Mouse (Mus musculus): ENCODE measurements around the gene Nfatc4. TPM values are rescaled to one million over a fixed set of nuclear protein-coding genes. Genes with fewer than 3 reads are reported as not detected.

Gene Nfatc4
- polyA plus RNA-seq, 1 experiment = not detected

DNA sequence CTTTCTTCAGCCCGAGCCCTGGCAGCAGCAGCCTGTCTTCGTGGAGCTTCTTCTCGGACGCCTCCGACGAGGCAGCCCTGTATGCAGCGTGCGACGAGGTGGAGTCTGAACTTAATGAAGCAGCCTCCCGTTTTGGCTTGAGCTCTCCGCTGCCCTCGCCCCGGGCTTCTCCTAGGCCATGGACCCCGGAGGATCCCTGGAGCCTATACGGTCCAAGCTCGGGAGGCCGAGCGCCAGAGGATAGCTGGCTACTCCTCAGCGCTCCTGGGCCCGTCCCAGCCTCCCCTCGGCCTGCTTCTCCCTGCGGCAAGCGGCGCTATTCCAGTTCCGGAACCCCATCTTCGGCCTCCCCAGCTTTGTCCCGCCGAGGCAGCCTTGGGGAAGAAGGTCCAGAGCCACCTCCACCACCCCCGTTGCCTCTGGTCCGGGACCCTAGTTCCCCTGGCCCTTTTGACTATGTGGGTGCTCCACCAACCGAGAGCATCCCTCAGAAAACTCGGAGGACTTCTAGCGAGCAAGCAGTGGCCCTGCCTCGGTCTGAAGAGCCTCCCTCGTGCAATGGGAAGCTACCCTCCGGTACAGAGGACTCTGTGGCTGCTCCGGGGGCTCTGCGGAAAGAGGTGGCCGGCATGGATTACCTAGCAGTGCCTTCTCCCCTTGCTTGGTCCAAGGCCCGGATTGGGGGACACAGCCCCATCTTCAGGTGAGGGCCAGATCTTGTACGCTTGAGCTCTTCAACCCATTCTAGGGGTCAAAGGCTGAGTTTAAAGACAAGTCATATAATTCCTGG, 3.8 kb downstream of the Nfatc4 start:
- peaks cover 84% of the 10 kb centered on the region for H3K27me3 ChIP-seq (ENCODE audit: control insufficient read depth)
- H3K4me1 ChIP-seq (ENCODE audit: control insufficient read depth) = peaks cover 11% of the 10 kb centered on the region
- no peak for TF ChIP-seq GATA1 (IDR thresholded peaks at IDR 0.05; ENCODE audit: low read length)
- TF ChIP-seq TAL1 (IDR thresholded peaks at IDR 0.05; ENCODE audit: low read length) = no peak
- no peak overlapping the region for H3K4me3 ChIP-seq (replicated peaks)
- no peaks in the 10 kb centered on the region for H3K36me3 ChIP-seq (ENCODE audit: control insufficient read depth)
- H3K9me3 ChIP-seq (ENCODE audit: control insufficient read depth, low read length) = no peaks in the 10 kb centered on the region; the same call in 1 of the 2 replicates

- no peaks in the 10 kb centered on the region; the same call in 1 of the 2 replicates for H3K4me1 ChIP-seq (ENCODE audit: control insufficient read depth)
- H3K36me3 ChIP-seq (ENCODE audit: control insufficient read depth) = no peaks in the 10 kb centered on the region
- no peak overlapping the region for H3K4me3 ChIP-seq (replicated peaks)
- TF ChIP-seq GATA1 (IDR thresholded peaks at IDR 0.05; ENCODE audit: low read length) (no peak), TAL1 (IDR thresholded peaks at IDR 0.05; ENCODE audit: low read length) (no peak)
- H3K27me3 ChIP-seq (ENCODE audit: control insufficient read depth) = peaks cover 67% of the 10 kb centered on the region
- H3K9me3 ChIP-seq (ENCODE audit: control insufficient read depth, low read length) = no peaks in the 10 kb centered on the region; the same call in 1 of the 2 replicates
Measured at GRCm38 (mm10) chr14:55828716-55829263, 5.8 kb downstream of the Nfatc4 start.

- H3K4me1 ChIP-seq (ENCODE audit: control insufficient read depth) = no peaks in the 10 kb centered on the region
- peaks cover 56% of the 10 kb centered on the region for H3K27me3 ChIP-seq (ENCODE audit: control insufficient read depth)
- H3K4me3 ChIP-seq (replicated peaks) = no peak overlapping the region
- no peaks in the 10 kb centered on the region; the same call in 1 of the 2 replicates for H3K9me3 ChIP-seq (ENCODE audit: control insufficient read depth, low read length)
- no peaks in the 10 kb centered on the region for H3K36me3 ChIP-seq (ENCODE audit: control insufficient read depth)
- TF ChIP-seq TAL1 (IDR thresholded peaks at IDR 0.05; ENCODE audit: low read length) = no peak
- TF ChIP-seq GATA1 (IDR thresholded peaks at IDR 0.05; ENCODE audit: low read length) = no peak
Measured at GRCm38 (mm10) chr14:55829854-55830253, 6.9 kb downstream of the Nfatc4 start.

DNA sequence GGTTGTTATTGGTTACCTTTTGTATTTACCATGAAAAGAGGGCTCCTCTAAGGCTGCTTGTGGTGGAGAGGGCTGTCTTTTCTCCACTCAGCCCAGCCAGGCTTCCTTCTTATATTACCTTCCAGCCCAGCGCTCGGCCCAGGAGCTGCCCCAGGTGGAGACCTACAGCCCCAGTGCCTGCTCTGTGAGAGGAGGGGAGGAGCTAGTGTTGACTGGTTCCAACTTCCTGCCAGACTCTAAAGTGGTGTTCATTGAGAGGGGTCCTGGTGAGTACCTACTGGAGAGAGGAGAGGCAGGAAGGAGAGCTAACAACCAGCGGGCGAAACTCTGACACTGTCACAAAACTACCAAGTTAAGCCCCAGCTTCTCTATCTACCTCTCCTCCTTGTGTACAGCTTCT, 7.4 kb downstream of the Nfatc4 start:
- no peaks in the 10 kb centered on the region for H3K36me3 ChIP-seq (ENCODE audit: control insufficient read depth)
- TF ChIP-seq GATA1 (IDR thresholded peaks at IDR 0.05; ENCODE audit: low read length) (no peak), TAL1 (IDR thresholded peaks at IDR 0.05; ENCODE audit: low read length) (no peak)
- H3K9me3 ChIP-seq (ENCODE audit: control insufficient read depth, low read length) = no peaks in the 10 kb centered on the region
- peaks cover 52% of the 10 kb centered on the region for H3K27me3 ChIP-seq (ENCODE audit: control insufficient read depth)
- no peak overlapping the region for H3K4me3 ChIP-seq (replicated peaks)
- H3K4me1 ChIP-seq (ENCODE audit: control insufficient read depth) = no peaks in the 10 kb centered on the region

- TF ChIP-seq TAL1 (IDR thresholded peaks at IDR 0.05; ENCODE audit: low read length) (no peak), GATA1 (IDR thresholded peaks at IDR 0.05; ENCODE audit: low read length) (no peak)
Measured at GRCm38 (mm10) chr14:55833126-55833525, 10.2 kb downstream of the Nfatc4 start.

GRCm38 (mm10) chr14:55834808-55835533, 12.0 kb downstream of the Nfatc4 start:
- no peaks in the 10 kb centered on the region for H3K36me3 ChIP-seq (ENCODE audit: control insufficient read depth)
- TF ChIP-seq GATA1 (IDR thresholded peaks at IDR 0.05; ENCODE audit: low read length) (no peak), TAL1 (IDR thresholded peaks at IDR 0.05; ENCODE audit: low read length) (no peak)
- peaks cover 8% of the 10 kb centered on the region for H3K27me3 ChIP-seq (ENCODE audit: control insufficient read depth)
- no peaks in the 10 kb centered on the region for H3K9me3 ChIP-seq (ENCODE audit: control insufficient read depth, low read length)
- H3K4me3 ChIP-seq (replicated peaks) = no peak overlapping the region
- H3K4me1 ChIP-seq (ENCODE audit: control insufficient read depth) = no peaks in the 10 kb centered on the region

More at GRCm38 (mm10) chr14:55833126-55833525, 10.2 kb downstream of the Nfatc4 start:
- H3K4me3 ChIP-seq (replicated peaks) = no peak overlapping the region
- H3K9me3 ChIP-seq (ENCODE audit: control insufficient read depth, low read length) = no peaks in the 10 kb centered on the region
- no peaks in the 10 kb centered on the region for H3K4me1 ChIP-seq (ENCODE audit: control insufficient read depth)
- H3K36me3 ChIP-seq (ENCODE audit: control insufficient read depth) = no peaks in the 10 kb centered on the region
- H3K27me3 ChIP-seq (ENCODE audit: control insufficient read depth) = peaks cover 24% of the 10 kb centered on the region

DNA sequence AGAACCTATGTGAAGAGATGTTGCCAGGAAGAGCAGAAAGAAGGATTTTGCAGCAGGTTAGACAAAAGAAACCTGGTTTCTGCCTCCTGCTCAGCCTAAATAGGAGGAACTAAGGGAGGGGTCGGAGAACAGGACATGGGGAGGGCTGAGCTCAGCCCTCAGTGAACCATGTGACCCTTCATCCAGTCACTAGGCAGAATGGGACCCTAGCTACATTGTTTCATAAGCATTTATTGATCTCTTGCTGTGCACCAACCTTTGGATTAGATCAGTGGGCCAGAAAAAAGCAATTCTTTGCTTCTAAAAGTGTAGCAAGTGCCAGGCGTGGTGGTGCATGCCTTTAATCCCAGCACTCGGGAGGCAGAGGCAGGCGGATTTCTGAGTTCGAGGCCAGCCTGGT, 15.4 kb downstream of the Nfatc4 start:
- Histone ChIP-seq H3K4me1 (ENCODE audit: control insufficient read depth) (no peaks in the 10 kb centered on the region), H3K4me3 (replicated peaks) (no peak overlapping the region), H3K27me3 (ENCODE audit: control insufficient read depth) (0 out of 2 replicates have a peak, but pooled peaks cover 3% of the 10 kb centered on the region), H3K36me3 (ENCODE audit: control insufficient read depth) (no peaks in the 10 kb centered on the region), H3K9me3 (ENCODE audit: control insufficient read depth, low read length) (no peaks in the 10 kb centered on the region)
- TF ChIP-seq GATA1 (IDR thresholded peaks at IDR 0.05; ENCODE audit: low read length) (no peak), TAL1 (IDR thresholded peaks at IDR 0.05; ENCODE audit: low read length) (no peak)

DNA sequence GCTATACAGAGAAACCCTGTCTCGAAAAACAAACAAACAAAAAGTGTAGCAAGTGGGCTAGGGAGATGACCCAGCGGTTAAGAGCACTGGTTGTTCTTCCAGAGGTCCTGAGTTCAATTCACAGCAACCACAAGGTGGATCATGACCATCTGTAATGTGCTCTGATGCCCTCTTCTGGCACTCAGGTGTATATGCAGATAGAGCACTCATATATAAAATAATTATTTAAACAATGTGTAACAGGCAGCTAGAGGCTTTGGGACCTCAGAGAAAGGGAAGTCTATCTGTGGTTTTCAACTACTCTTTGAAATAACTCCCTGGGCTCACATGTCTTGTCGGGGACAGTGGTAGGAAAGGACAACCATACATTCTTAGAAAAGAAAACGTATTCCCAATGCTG, 15.8 kb downstream of the Nfatc4 start:
- Histone ChIP-seq H3K4me3 (replicated peaks) (no peak overlapping the region), H3K9me3 (ENCODE audit: control insufficient read depth, low read length) (no peaks in the 10 kb centered on the region), H3K36me3 (ENCODE audit: control insufficient read depth) (no peaks in the 10 kb centered on the region), H3K27me3 (ENCODE audit: control insufficient read depth) (0 out of 2 replicates have a peak, but pooled peaks cover 3% of the 10 kb centered on the region), H3K4me1 (ENCODE audit: control insufficient read depth) (no peaks in the 10 kb centered on the region)
- TF ChIP-seq GATA1 (IDR thresholded peaks at IDR 0.05; ENCODE audit: low read length) (no peak), TAL1 (IDR thresholded peaks at IDR 0.05; ENCODE audit: low read length) (no peak)

DNA sequence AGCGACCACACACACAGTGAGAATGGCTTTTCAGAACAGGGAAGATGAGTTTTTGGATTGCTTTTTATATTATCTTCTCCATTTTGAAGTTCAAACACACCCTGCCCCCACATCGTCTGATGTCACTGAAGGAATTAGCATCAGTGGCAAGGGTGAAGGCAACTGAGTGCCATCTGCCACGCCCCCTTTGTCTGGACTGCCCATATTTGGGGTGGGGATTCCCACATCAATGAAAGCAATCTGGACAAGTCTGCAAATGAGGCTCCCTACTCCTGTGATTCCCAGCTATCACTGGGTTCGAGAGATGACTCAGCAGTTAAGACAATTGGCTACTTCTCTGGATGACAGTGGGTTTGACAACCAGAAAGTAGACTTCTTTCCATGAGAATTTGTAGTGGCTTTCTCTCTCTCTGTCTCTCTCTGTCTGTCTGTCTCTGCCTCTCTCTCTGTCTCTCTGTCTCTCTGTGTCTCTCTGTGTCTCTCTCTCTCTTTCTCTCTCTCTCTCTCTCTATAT, 18.0 kb downstream of the Nfatc4 start:
- TF ChIP-seq GATA1 (IDR thresholded peaks at IDR 0.05; ENCODE audit: low read length) (no peak), TAL1 (IDR thresholded peaks at IDR 0.05; ENCODE audit: low read length) (no peak)
- Histone ChIP-seq H3K27me3 (ENCODE audit: control insufficient read depth) (0 out of 2 replicates have a peak, but pooled peaks cover 3% of the 10 kb centered on the region), H3K36me3 (ENCODE audit: control insufficient read depth) (no peaks in the 10 kb centered on the region), H3K4me3 (replicated peaks) (no peak overlapping the region), H3K4me1 (ENCODE audit: control insufficient read depth) (no peaks in the 10 kb centered on the region), H3K9me3 (ENCODE audit: control insufficient read depth, low read length) (no peaks in the 10 kb centered on the region)

All from erythroblast, embryonic 14.5 days (primary cell).